Comparison of ENCODE assay signal across 25 mouse cellular contexts in genomic region chr1:133170196-133170595, GRCm38 (mm10). TPM values are rescaled to one million over a fixed set of nuclear protein-coding genes. Genes with fewer than 3 reads are reported as not detected.
DNase-seq lines count a peak whose midpoint lies in the region; ATAC-seq lines count a peak whose summit lies in the region.
"Had no signal": no experiment of that assay in that cellular context is flagged by ENCODE, and none has a peak within 500 bp of the region (broad histone marks: within the 10 kb centered on the region; RNA-seq: fewer than 3 reads in every experiment).

No protein-coding gene starts in this region.

- 0 out of 2 replicates have a peak, but pooled peaks have one; percentile 26 for ATAC-seq in forebrain, embryonic 16.5 days
- no peak for ATAC-seq in forebrain, embryonic 15.5 days (replicated peaks)
- ATAC-seq in midbrain, embryonic 13.5 days = 0 out of 2 replicates have a peak, but pooled peaks have one; percentile 34
- no peak for ATAC-seq in midbrain, embryonic 14.5 days (ENCODE audit: low FRiP score, low TSS enrichment)
- ATAC-seq: activated CD4-positive, CD25-positive, alpha-beta regulatory T cell, adult 4 months; forebrain, embryonic 14.5 days; hindbrain, embryonic 16.5 days had no signal

- peaks cover 6% of the 10 kb centered on the region; the same call in 1 of the 2 replicates for H3K27me3 ChIP-seq in forebrain, embryonic 16.5 days (replicated peaks; ENCODE audit: control insufficient read depth, insufficient read depth, low read length)
- peaks cover 3% of the 10 kb centered on the region for H3K27me3 ChIP-seq in forebrain, embryonic 15.5 days
- H3K27me3 ChIP-seq in midbrain, embryonic 13.5 days = peaks cover 19% of the 10 kb centered on the region
- H3K27me3 ChIP-seq in midbrain, embryonic 14.5 days (ENCODE audit: control insufficient read depth, insufficient read depth, low read length) = 0 out of 2 replicates have a peak, but pooled peaks cover 6% of the 10 kb centered on the region

- intact Hi-C loops in heart, postnatal 36 days (cut with DNase I) = no loop called here

- DNase-seq in kidney, adult 8-10 months = peak; percentile 39 to 55
- DNase-seq in kidney, adult 18-20 months = no peak
- no peak for DNase-seq in midbrain, embryonic 14.5 days
- DNase-seq in kidney, postnatal 36 days = peak; percentile 38 to 50
- no peak for DNase-seq in heart, postnatal 36 days
- DNase-seq: adrenal gland, postnatal 10 days; adrenal gland, postnatal 36 days; cerebellum, adult 11 months; cerebellum, adult 2 months; cerebellum, adult 9-11 months; cerebellum, postnatal 25 days; gastrocnemius, postnatal 10 days; gastrocnemius, postnatal 36 days; heart, adult 11 months had no signal

- H3K4me2 ChIP-seq in forebrain, embryonic 16.5 days (ENCODE audit: low read length) = no peak overlapping the region
- H3K4me2 ChIP-seq in forebrain, embryonic 15.5 days (replicated peaks) = no peak overlapping the region
- H3K4me2 ChIP-seq in midbrain, embryonic 13.5 days (replicated peaks) = no peak overlapping the region
- no peak overlapping the region for H3K4me2 ChIP-seq in midbrain, embryonic 14.5 days (ENCODE audit: low read length)
- H3K4me2 ChIP-seq: embryonic facial prominence, embryonic 12.5 days; embryonic facial prominence, embryonic 15.5 days; heart, embryonic 11.5 days; hindbrain, embryonic 13.5 days had no signal

- no peak overlapping the region for H3K27ac ChIP-seq in forebrain, embryonic 16.5 days (ENCODE audit: low read length)
- H3K27ac ChIP-seq in forebrain, embryonic 15.5 days (replicated peaks) = no peak overlapping the region
- no peak overlapping the region for H3K27ac ChIP-seq in midbrain, embryonic 13.5 days
- no peak overlapping the region for H3K27ac ChIP-seq in midbrain, embryonic 14.5 days (replicated peaks; ENCODE audit: low read depth, low read length)
- H3K27ac ChIP-seq: embryonic facial prominence, embryonic 12.5 days; embryonic facial prominence, embryonic 15.5 days; hindbrain, embryonic 10.5 days; hindbrain, embryonic 13.5 days had no signal

- WGBS in forebrain, embryonic 16.5 days = 63% methylated on average over 8 of the region's 8 CpGs
- 62% methylated on average over 8 of the region's 8 CpGs for WGBS in forebrain, embryonic 15.5 days
- WGBS in midbrain, embryonic 13.5 days = 72% methylated on average over 8 of the region's 8 CpGs
- 77% methylated on average over 8 of the region's 8 CpGs for WGBS in midbrain, embryonic 14.5 days

- H3K4me3 ChIP-seq in forebrain, embryonic 16.5 days (replicated peaks; ENCODE audit: low read length) = no peak overlapping the region
- H3K4me3 ChIP-seq in forebrain, embryonic 15.5 days = no peak overlapping the region
- no peak overlapping the region for H3K4me3 ChIP-seq in midbrain, embryonic 13.5 days (replicated peaks)
- H3K4me3 ChIP-seq in midbrain, embryonic 14.5 days (replicated peaks; ENCODE audit: low read depth, low read length) = no peak overlapping the region
- H3K4me3 ChIP-seq: embryonic facial prominence, embryonic 12.5 days; embryonic facial prominence, embryonic 15.5 days; hindbrain, embryonic 10.5 days; hindbrain, embryonic 13.5 days had no signal

- no peaks in the 10 kb centered on the region for H3K36me3 ChIP-seq in forebrain, embryonic 16.5 days (ENCODE audit: control insufficient read depth, insufficient read depth)
- no peaks in the 10 kb centered on the region for H3K36me3 ChIP-seq in forebrain, embryonic 15.5 days
- H3K36me3 ChIP-seq in midbrain, embryonic 13.5 days = no peaks in the 10 kb centered on the region
- H3K36me3 ChIP-seq in midbrain, embryonic 14.5 days (ENCODE audit: control insufficient read depth, insufficient read depth, low read length) = no peaks in the 10 kb centered on the region
- H3K36me3 ChIP-seq: embryonic facial prominence, embryonic 12.5 days; embryonic facial prominence, embryonic 15.5 days; hindbrain, embryonic 10.5 days; hindbrain, embryonic 13.5 days had no signal

- H3K9ac ChIP-seq in forebrain, embryonic 16.5 days (replicated peaks; ENCODE audit: low read depth, low read length) = no peak overlapping the region
- no peak overlapping the region for H3K9ac ChIP-seq in forebrain, embryonic 15.5 days (replicated peaks)
- H3K9ac ChIP-seq in midbrain, embryonic 13.5 days (replicated peaks) = no peak overlapping the region
- H3K9ac ChIP-seq in midbrain, embryonic 14.5 days (replicated peaks; ENCODE audit: low read length) = no peak overlapping the region
- H3K9ac ChIP-seq: embryonic facial prominence, embryonic 12.5 days; embryonic facial prominence, embryonic 15.5 days; hindbrain, embryonic 13.5 days had no signal

- H3K4me1 ChIP-seq in forebrain, embryonic 16.5 days (replicated peaks; ENCODE audit: control insufficient read depth, insufficient read depth, low read length) = no peaks in the 10 kb centered on the region
- 0 out of 2 replicates have a peak, but pooled peaks cover 2% of the 10 kb centered on the region for H3K4me1 ChIP-seq in forebrain, embryonic 15.5 days
- H3K4me1 ChIP-seq in midbrain, embryonic 13.5 days (replicated peaks) = peaks cover 6% of the 10 kb centered on the region
- H3K4me1 ChIP-seq in midbrain, embryonic 14.5 days (ENCODE audit: control insufficient read depth, insufficient read depth, low read length) = 0 out of 2 replicates have a peak, but pooled peaks cover 4% of the 10 kb centered on the region
- H3K4me1 ChIP-seq: embryonic facial prominence, embryonic 12.5 days had no signal

- H3K9me3 ChIP-seq in forebrain, embryonic 16.5 days (ENCODE audit: control insufficient read depth, low read length) = no peaks in the 10 kb centered on the region
- no peaks in the 10 kb centered on the region for H3K9me3 ChIP-seq in forebrain, embryonic 15.5 days
- no peaks in the 10 kb centered on the region for H3K9me3 ChIP-seq in midbrain, embryonic 13.5 days
- no peaks in the 10 kb centered on the region for H3K9me3 ChIP-seq in midbrain, embryonic 14.5 days (ENCODE audit: control insufficient read depth, low read length)
- H3K9me3 ChIP-seq: embryonic facial prominence, embryonic 12.5 days; embryonic facial prominence, embryonic 15.5 days; hindbrain, embryonic 10.5 days; hindbrain, embryonic 13.5 days had no signal

RNA-seq across cellular contexts. Expression of gene Plekha6, which starts 6.2 kb away (rescaled TPM):
- 10.7 and 11.7 TPM in 2 replicates for polyA plus RNA-seq in forebrain, embryonic 16.5 days (2015; fragmentation: Nextera tagmentation; extraction: Ambion mirVana)
- polyA plus RNA-seq in forebrain, embryonic 15.5 days (2015; fragmentation: Nextera tagmentation; extraction: Ambion mirVana) = 10.6 and 12.8 TPM in 2 replicates
- polyA plus RNA-seq in midbrain, embryonic 13.5 days (2015; fragmentation: Nextera tagmentation; extraction: Ambion mirVana) = 25.4 and 28.5 TPM in 2 replicates
- 18.4 and 25.4 TPM in 2 replicates for polyA plus RNA-seq in midbrain, embryonic 14.5 days (2014; fragmentation: Nextera tagmentation; extraction: Ambion mirVana)
- 10 to 100 TPM; 64.2 to 79.7 TPM for total RNA-seq in heart, postnatal 36 days (2021)

RNA-seq across cellular contexts. Expression of gene Ppp1r15b, which starts 39.3 kb away (rescaled TPM):
- polyA plus RNA-seq in forebrain, embryonic 16.5 days (2015; fragmentation: Nextera tagmentation; extraction: Ambion mirVana) = 36.3 and 40.3 TPM in 2 replicates
- polyA plus RNA-seq in forebrain, embryonic 15.5 days (2015; fragmentation: Nextera tagmentation; extraction: Ambion mirVana) = 31.8 and 32.0 TPM in 2 replicates
- 33.2 and 34.3 TPM in 2 replicates for polyA plus RNA-seq in midbrain, embryonic 13.5 days (2015; fragmentation: Nextera tagmentation; extraction: Ambion mirVana)
- 18.1 and 36.2 TPM in 2 replicates for polyA plus RNA-seq in midbrain, embryonic 14.5 days (2014; fragmentation: Nextera tagmentation; extraction: Ambion mirVana)
- total RNA-seq in heart, postnatal 36 days (2021) = 10 to 100 TPM; 24.1 to 26.0 TPM

Comparison
In these comparisons a context has a peak if more than half of its experiments do, and no peak if none do; other contexts are left out.
1. ATAC-seq: peak in forebrain, embryonic 16.5 days (single experiment) and midbrain, embryonic 13.5 days (single experiment); none in forebrain, embryonic 15.5 days (single experiment) and midbrain, embryonic 14.5 days (single experiment).
2. DNase-seq: peak in kidney, adult 8-10 months (2 of 2) and kidney, postnatal 36 days (2 of 2); none in kidney, adult 18-20 months (single experiment), midbrain, embryonic 14.5 days (single experiment) and heart, postnatal 36 days (0 of 2).